12 mouse cellular contexts compared by ENCODE assay signal in genomic region chr1:64949377-64949776, GRCm38 (mm10). TPM values are rescaled to one million over a fixed set of nuclear protein-coding genes. Genes with fewer than 3 reads are reported as not detected.
A peak's percentile ranks its signal among the peaks of the same experiment; 100 is the strongest.
DNase-seq lines count a peak whose midpoint lies in the region; ATAC-seq lines count a peak whose summit lies in the region.
"Had no signal": no experiment of that assay in that cellular context is flagged by ENCODE, and none has a peak within 500 bp of the region (broad histone marks: within the 10 kb centered on the region; RNA-seq: fewer than 3 reads in every experiment).

No protein-coding gene starts in this region.

- H3K9me3 ChIP-seq in embryonic facial prominence, embryonic 14.5 days (ENCODE audit: control insufficient read depth, low read length) = no peaks in the 10 kb centered on the region
- H3K9me3 ChIP-seq in kidney, embryonic 14.5 days (ENCODE audit: control insufficient read depth, low read length) = no peaks in the 10 kb centered on the region
- no peaks in the 10 kb centered on the region for H3K9me3 ChIP-seq in midbrain, embryonic 13.5 days
- H3K9me3 ChIP-seq: embryonic facial prominence, embryonic 12.5 days had no signal

- no peaks in the 10 kb centered on the region for H3K4me1 ChIP-seq in embryonic facial prominence, embryonic 14.5 days (ENCODE audit: control insufficient read depth, insufficient read depth, low read length)
- no peaks in the 10 kb centered on the region for H3K4me1 ChIP-seq in kidney, embryonic 14.5 days (ENCODE audit: control insufficient read depth, insufficient read depth, low read length)
- H3K4me1 ChIP-seq in midbrain, embryonic 13.5 days (replicated peaks) = 0 out of 2 replicates have a peak, but pooled peaks cover 15% of the 10 kb centered on the region
- H3K4me1 ChIP-seq: embryonic facial prominence, embryonic 12.5 days had no signal

- peak; percentile 67 for DNase-seq in urinary bladder, postnatal 14 days (ENCODE audit: low spot score)
- DNase-seq in urinary bladder, adult 2 months (ENCODE audit: low spot score) = no peak
- DNase-seq in embryonic facial prominence, embryonic 14.5 days (ENCODE audit: low spot score) = peak; percentile 44
- peak; percentile 76 for DNase-seq in thymus, postnatal 4 days
- DNase-seq: layer of hippocampus, adult 9-11 months; right cerebral cortex, postnatal 14 days had no signal

- H3K27ac ChIP-seq in embryonic facial prominence, embryonic 14.5 days (replicated peaks; ENCODE audit: low read depth, low read length) = no peak overlapping the region
- H3K27ac ChIP-seq in kidney, embryonic 14.5 days (ENCODE audit: low read depth, low read length) = no peak overlapping the region
- no peak overlapping the region for H3K27ac ChIP-seq in midbrain, embryonic 13.5 days
- H3K27ac ChIP-seq: embryonic facial prominence, embryonic 12.5 days; hindbrain, postnatal 0 days had no signal

- no peaks in the 10 kb centered on the region for H3K27me3 ChIP-seq in embryonic facial prominence, embryonic 14.5 days (replicated peaks; ENCODE audit: control insufficient read depth, insufficient read depth, low read length)
- H3K27me3 ChIP-seq in kidney, embryonic 14.5 days (ENCODE audit: control insufficient read depth, insufficient read depth, low read length) = no peaks in the 10 kb centered on the region
- no peaks in the 10 kb centered on the region for H3K27me3 ChIP-seq in midbrain, embryonic 13.5 days
- H3K27me3 ChIP-seq: embryonic facial prominence, embryonic 12.5 days had no signal

- no peak overlapping the region for H3K4me3 ChIP-seq in embryonic facial prominence, embryonic 14.5 days (ENCODE audit: low read depth, low read length)
- no peak overlapping the region for H3K4me3 ChIP-seq in kidney, embryonic 14.5 days (ENCODE audit: low read length)
- H3K4me3 ChIP-seq in midbrain, embryonic 13.5 days (replicated peaks) = no peak overlapping the region
- H3K4me3 ChIP-seq: embryonic facial prominence, embryonic 12.5 days had no signal

- peak; percentile 57; the same call in 1 of the 2 replicates for ATAC-seq in embryonic facial prominence, embryonic 14.5 days (ENCODE audit: low read depth)
- ATAC-seq in megakaryocyte, adult 5-6 weeks (ENCODE audit: poor library complexity, severe bottlenecking) = peak; percentile 93
- ATAC-seq in kidney, embryonic 14.5 days (ENCODE audit: low FRiP score, low TSS enrichment) = no peak
- ATAC-seq in erythroblast, adult 5-6 weeks (replicated peaks; ENCODE audit: low FRiP score, poor library complexity, severe bottlenecking) = no peak
- ATAC-seq in midbrain, embryonic 13.5 days = no peak
- ATAC-seq: hindbrain, postnatal 0 days had no signal

- no peaks in the 10 kb centered on the region for H3K36me3 ChIP-seq in embryonic facial prominence, embryonic 14.5 days (ENCODE audit: control insufficient read depth, insufficient read depth, low read length)
- no peaks in the 10 kb centered on the region for H3K36me3 ChIP-seq in kidney, embryonic 14.5 days (ENCODE audit: control insufficient read depth, insufficient read depth, low read length)
- H3K36me3 ChIP-seq in midbrain, embryonic 13.5 days = no peaks in the 10 kb centered on the region
- H3K36me3 ChIP-seq: embryonic facial prominence, embryonic 12.5 days had no signal

- no peak overlapping the region for H3K4me2 ChIP-seq in embryonic facial prominence, embryonic 14.5 days (ENCODE audit: low read depth, low read length)
- H3K4me2 ChIP-seq in kidney, embryonic 14.5 days (replicated peaks; ENCODE audit: low read depth, low read length) = no peak overlapping the region
- H3K4me2 ChIP-seq in midbrain, embryonic 13.5 days (replicated peaks) = no peak overlapping the region
- H3K4me2 ChIP-seq: embryonic facial prominence, embryonic 12.5 days had no signal

- 74% methylated on average over 8 of the region's 8 CpGs for WGBS in embryonic facial prominence, embryonic 14.5 days
- 86% methylated on average over 8 of the region's 8 CpGs for WGBS in kidney, embryonic 14.5 days
- WGBS in midbrain, embryonic 13.5 days = 94% methylated on average over 8 of the region's 8 CpGs

- no peak overlapping the region for H3K9ac ChIP-seq in embryonic facial prominence, embryonic 14.5 days (ENCODE audit: low read depth, low read length)
- H3K9ac ChIP-seq in kidney, embryonic 14.5 days (ENCODE audit: low read depth, low read length) = no peak overlapping the region
- no peak overlapping the region for H3K9ac ChIP-seq in midbrain, embryonic 13.5 days (replicated peaks)
- H3K9ac ChIP-seq: embryonic facial prominence, embryonic 12.5 days had no signal

RNA-seq across cellular contexts. Expression of gene Plekhm3, which starts 7.2 kb away (rescaled TPM):
- 4.1 and 5.2 TPM in 2 replicates for polyA plus RNA-seq in urinary bladder, adult 2 months (2012; rRNA removed)
- 5.6 and 6.0 TPM in 2 replicates for polyA plus RNA-seq in embryonic facial prominence, embryonic 14.5 days (2014; fragmentation: Nextera tagmentation; extraction: Ambion mirVana)
- 38.5 and 40.6 TPM in 2 replicates for total RNA-seq in megakaryocyte, adult 5-6 weeks (2015)
- total RNA-seq in megakaryocyte, adult 5-6 weeks (2017) = 26.4 and 39.1 TPM in 2 replicates
- polyA plus RNA-seq in kidney, embryonic 14.5 days (2014; fragmentation: Nextera tagmentation; extraction: Ambion mirVana) = 5.9 and 7.0 TPM in 2 replicates
- 6.5 and 7.5 TPM in 2 replicates for total RNA-seq in erythroblast, adult 5-6 weeks (2015; ENCODE audit: low replicate concordance)
- 3.7 and 7.4 TPM in 2 replicates for total RNA-seq in erythroblast, adult 5-6 weeks (2017; ENCODE audit: low replicate concordance)
- 10.3 and 11.8 TPM in 2 replicates for polyA plus RNA-seq in midbrain, embryonic 13.5 days (2015; fragmentation: Nextera tagmentation; extraction: Ambion mirVana)

Comparison
In these comparisons a context has a peak if more than half of its experiments do, and no peak if none do; other contexts are left out.
1. ATAC-seq: peak in embryonic facial prominence, embryonic 14.5 days (single experiment) and megakaryocyte, adult 5-6 weeks (single experiment); none in kidney, embryonic 14.5 days (single experiment), erythroblast, adult 5-6 weeks (single experiment) and midbrain, embryonic 13.5 days (single experiment).